Mouse (Mus musculus) stomach, postnatal 0 days (tissue): Measurements from ENCODE around the gene Sgsm3. TPM values are rescaled to one million over a fixed set of nuclear protein-coding genes. Genes with fewer than 3 reads are reported as not detected.

Source experiments
- ATAC-seq: fragments of 200-750 bp; cut with Nextera tagmentation; 2 replicates; pipeline ENCODE4 v1.8.0; 2017; ENCODE audit not compliant: low FRiP score, low TSS enrichment
- DNase-seq: peaks from one replicate; pipeline ENCODE4 v3.0.0-alpha.2; 2016; ENCODE audit warnings: low spot score
- H3K27ac ChIP-seq: fragments of 300-500 bp; sonication (generic); replicated peaks from 2 replicates; pipeline ENCODE4 v1.5.1; 2014; ENCODE audit warnings: mild to moderate bottlenecking, control low read depth
- H3K27me3 ChIP-seq: fragments of 300-500 bp; sonication (generic); 2 replicates; pipeline ENCODE4 v1.6.1; 2014; ENCODE audit warnings: low read length; ENCODE audit not compliant: control insufficient read depth, insufficient read depth
- H3K36me3 ChIP-seq: fragments of 300-500 bp; sonication (generic); 2 replicates; pipeline ENCODE4 v1.6.1; 2014; ENCODE audit warnings: low read length, mixed read lengths; ENCODE audit not compliant: control insufficient read depth, insufficient read depth
- H3K4me1 ChIP-seq: fragments of 300-500 bp; sonication (generic); replicated peaks from 2 replicates; pipeline ENCODE4 v1.6.1; 2014; ENCODE audit warnings: antibody characterized with exemption; ENCODE audit not compliant: control insufficient read depth, insufficient read depth
- H3K4me2 ChIP-seq: fragments of 300-500 bp; sonication (generic); replicated peaks from 2 replicates; pipeline ENCODE4 v1.6.1; 2014; ENCODE audit warnings: low read depth, mild to moderate bottlenecking, control low read depth, moderate library complexity
- H3K4me3 ChIP-seq: fragments of 300-500 bp; sonication (generic); 2 replicates; pipeline ENCODE4 v1.5.1; 2014; ENCODE audit warnings: low read depth, low read length, control low read depth
- H3K9ac ChIP-seq: fragments of 300-500 bp; sonication (generic); 2 replicates; pipeline ENCODE4 v1.6.1; 2014; ENCODE audit warnings: mild to moderate bottlenecking, low read length, control low read depth, mixed read lengths
- H3K9me3 ChIP-seq: fragments of 300-500 bp; sonication (generic); 2 replicates; pipeline ENCODE4 v1.6.1; 2016; ENCODE audit warnings: low read length; ENCODE audit not compliant: control insufficient read depth
- CTCF ChIP-seq: IDR thresholded peaks from 2 replicates; pipeline ENCODE4 v1.5.1; 2016; ENCODE audit warnings: antibody characterized with exemption, low read depth, mild to moderate bottlenecking, moderate library complexity
- EP300 ChIP-seq: optimal IDR thresholded peaks from 2 replicates; pipeline ENCODE3; 2016; ENCODE audit warnings: antibody characterized with exemption
- WGBS: fragments of 180-500 bp; shearing (Covaris S2); extraction: QIAGEN DNeasy Blood & Tissue Kit; methylation state at CpG from one replicate; pipeline ENCODE4 v1.1.7; 2014; 5-methylcytosine and 5-hydroxymethylcytosine counted together
- polyA plus RNA-seq: library from polyadenylated mRNA; unstranded; fragments of >200 nt; fragmentation: Nextera tagmentation; extraction: Ambion mirVana; gene quantifications from 2 replicates; pipeline ENCODE4 v1.2.1, GENCODE M21; 2015

The Sgsm3 gene
- polyA plus RNA-seq, 1 experiment from 2014 or later: 44.8 TPM

GRCm38 (mm10) chr15:80934841-80935240 is 42.7 kb upstream of the Sgsm3 start:
- TF ChIP-seq EP300: no peak
- no peak for TF ChIP-seq CTCF
- H3K27me3 ChIP-seq: no peaks in the 10 kb centered on the region
- ATAC-seq (no peak), DNase-seq (no peak)
- no peak overlapping the region for H3K9ac ChIP-seq
- no peak overlapping the region for H3K4me2 ChIP-seq
- WGBS: 91% methylated on average over 5 of the region's 5 CpGs
- no peaks in the 10 kb centered on the region for H3K4me1 ChIP-seq
- H3K4me3 ChIP-seq: no peak overlapping the region
- no peak overlapping the region for H3K27ac ChIP-seq
- H3K9me3 ChIP-seq: no peaks in the 10 kb centered on the region
- H3K36me3 ChIP-seq: peaks cover 5% of the 10 kb centered on the region; the same call in 1 of the 2 replicates

DNA sequence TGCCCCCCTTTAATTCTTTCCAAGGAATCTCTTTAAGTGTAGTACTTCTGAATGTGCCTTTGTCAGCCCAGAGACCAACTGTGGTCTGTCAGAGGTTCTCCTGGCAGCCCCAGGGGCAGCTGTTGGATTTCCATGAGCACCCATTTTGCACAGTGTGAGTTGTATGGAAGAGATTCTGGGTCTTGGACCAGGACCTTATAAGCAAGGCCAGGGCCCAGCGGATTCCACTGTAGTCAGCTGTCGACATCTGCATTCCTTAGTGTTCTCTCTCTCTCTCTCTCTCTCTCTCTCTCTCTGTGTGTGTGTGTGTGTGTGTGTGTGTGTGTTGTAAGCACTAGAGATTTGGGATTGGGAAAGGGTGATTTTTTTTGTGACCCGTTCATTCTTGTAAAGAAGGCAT is 40.9 kb upstream of the Sgsm3 start:
- no peak overlapping the region for H3K4me2 ChIP-seq
- H3K4me3 ChIP-seq: no peak overlapping the region
- H3K9me3 ChIP-seq: no peaks in the 10 kb centered on the region
- no peak overlapping the region for H3K9ac ChIP-seq
- no peaks in the 10 kb centered on the region for H3K4me1 ChIP-seq
- H3K27me3 ChIP-seq: no peaks in the 10 kb centered on the region
- DNase-seq (no peak), ATAC-seq (peak; percentile 26; the same call in 1 of the 2 replicates)
- H3K27ac ChIP-seq: peak overlapping the region; percentile 19; the same call in 1 of the 2 replicates
- TF ChIP-seq CTCF (no peak), EP300 (no peak)
- peaks cover 5% of the 10 kb centered on the region; the same call in 1 of the 2 replicates for H3K36me3 ChIP-seq
- WGBS: 36% methylated on average over 3 of the region's 3 CpGs

DNA sequence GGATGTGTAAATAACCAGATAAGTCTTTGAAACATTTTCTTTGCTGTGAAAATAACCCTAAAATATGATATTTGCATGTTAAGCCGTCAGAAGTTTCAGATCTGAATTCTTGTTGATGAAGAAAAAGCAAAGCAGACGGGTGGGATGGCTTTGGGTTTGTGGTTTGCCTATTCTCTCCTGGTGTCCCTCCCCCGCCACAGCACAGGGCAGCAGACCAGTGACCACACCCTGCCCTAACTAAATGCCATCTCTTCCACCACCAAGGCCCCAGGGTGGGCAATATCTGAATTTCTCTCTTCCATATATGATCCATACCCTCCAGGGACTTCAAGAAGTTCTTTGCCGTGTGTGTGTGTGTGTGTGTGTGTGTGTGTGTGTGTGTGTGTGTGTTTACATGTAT is 39.0 kb upstream of the Sgsm3 start:
- Histone ChIP-seq H3K27me3 (no peaks in the 10 kb centered on the region), H3K9me3 (no peaks in the 10 kb centered on the region), H3K36me3 (peaks cover 2% of the 10 kb centered on the region; the same call in 1 of the 2 replicates), H3K4me2 (no peak overlapping the region), H3K9ac (no peak overlapping the region), H3K4me3 (no peak overlapping the region), H3K4me1 (no peaks in the 10 kb centered on the region), H3K27ac (no peak overlapping the region)
- DNase-seq (no peak), ATAC-seq (no peak)
- 62% methylated on average over 4 of the region's 4 CpGs for WGBS
- TF ChIP-seq EP300 (no peak), CTCF (no peak)

DNA sequence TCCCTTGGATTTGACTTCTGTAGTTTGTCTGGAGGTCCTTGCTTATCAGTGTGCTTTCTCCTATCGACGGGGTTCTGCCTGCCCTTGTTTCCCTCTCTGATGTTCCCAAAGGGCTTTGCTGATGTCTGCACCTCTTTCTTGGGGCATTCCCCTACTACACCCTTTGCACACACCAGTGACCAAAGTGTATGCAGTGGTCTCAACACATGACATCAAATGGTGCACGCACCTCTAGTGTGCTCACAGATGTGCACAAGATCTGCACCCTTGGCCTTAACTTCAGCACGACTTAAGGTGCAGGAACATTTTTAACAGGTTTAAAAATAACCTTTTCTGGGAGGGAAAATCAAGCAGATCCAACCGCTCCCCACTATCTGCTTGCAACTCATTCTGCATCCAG is 38.2 kb upstream of the Sgsm3 start:
- Histone ChIP-seq H3K4me3 (no peak overlapping the region), H3K4me2 (no peak overlapping the region), H3K4me1 (no peaks in the 10 kb centered on the region), H3K9ac (no peak overlapping the region), H3K36me3 (no peaks in the 10 kb centered on the region), H3K27ac (no peak overlapping the region), H3K9me3 (no peaks in the 10 kb centered on the region), H3K27me3 (no peaks in the 10 kb centered on the region)
- TF ChIP-seq EP300 (no peak), CTCF (no peak)
- DNase-seq: no peak
- ATAC-seq: no peak
- 76% methylated on average over 5 of the region's 5 CpGs for WGBS

- WGBS: 64% methylated on average over 6 of the region's 6 CpGs
- no peak for TF ChIP-seq EP300
- TF ChIP-seq CTCF: no peak
Measured at GRCm38 (mm10) chr15:80941468-80942040, 36.0 kb upstream of the Sgsm3 start.

GRCm38 (mm10) chr15:80945851-80946250 is 31.7 kb upstream of the Sgsm3 start:
- Histone ChIP-seq H3K4me3 (no peak overlapping the region), H3K27ac (no peak overlapping the region), H3K9ac (no peak overlapping the region), H3K36me3 (no peaks in the 10 kb centered on the region), H3K4me2 (no peak overlapping the region), H3K27me3 (no peaks in the 10 kb centered on the region), H3K4me1 (0 out of 2 replicates have a peak, but pooled peaks cover 2% of the 10 kb centered on the region), H3K9me3 (no peaks in the 10 kb centered on the region)
- DNase-seq: peak; percentile 58
- 49% methylated on average over 3 of the region's 3 CpGs for WGBS
- TF ChIP-seq CTCF (peak; percentile 78), EP300 (no peak)
- no peak for ATAC-seq

More at GRCm38 (mm10) chr15:80941468-80942040, 36.0 kb upstream of the Sgsm3 start:
- ATAC-seq (no peak), DNase-seq (no peak)
- H3K27ac ChIP-seq: no peak overlapping the region
- no peak overlapping the region for H3K4me2 ChIP-seq
- H3K36me3 ChIP-seq: no peaks in the 10 kb centered on the region
- no peaks in the 10 kb centered on the region for H3K4me1 ChIP-seq
- no peaks in the 10 kb centered on the region for H3K27me3 ChIP-seq
- no peak overlapping the region for H3K9ac ChIP-seq
- H3K4me3 ChIP-seq: no peak overlapping the region
- no peaks in the 10 kb centered on the region for H3K9me3 ChIP-seq
